8 mouse cellular contexts compared by ENCODE assay signal in genomic region chr4:44756134-44756951, GRCm38 (mm10). TPM values are rescaled to one million over a fixed set of nuclear protein-coding genes. Genes with fewer than 3 reads are reported as not detected.
DNase-seq lines count a peak whose midpoint lies in the region; ATAC-seq and TF ChIP-seq lines count a peak whose summit lies in the region.

No protein-coding gene starts in this region.

- peak; percentile 98 for DNase-seq in 416B (ENCODE audit: low read depth)
- DNase-seq in heart, adult 8-10 months (ENCODE audit: low spot score): peak; percentile 94
- peak; percentile 96 for DNase-seq in kidney, adult 9 months
- DNase-seq in limb, embryonic 14.5 days (ENCODE audit: low spot score): peak; percentile 94
- peak; percentile 97 for DNase-seq in midbrain, postnatal 0 days (ENCODE audit: low spot score)
- DNase-seq in spleen, postnatal 14 days (ENCODE audit: low spot score in 2 of 2): peak; percentile 78 to 79

- H3K36me3 ChIP-seq in embryonic facial prominence, embryonic 15.5 days: no peaks in the 10 kb centered on the region
- H3K36me3 ChIP-seq in limb, embryonic 14.5 days (ENCODE audit: control insufficient read depth, insufficient read depth, low read length): no peaks in the 10 kb centered on the region
- H3K36me3 ChIP-seq in midbrain, postnatal 0 days (ENCODE audit: insufficient read depth, low read length): no peaks in the 10 kb centered on the region

- H3K27me3 ChIP-seq in embryonic facial prominence, embryonic 15.5 days: no peaks in the 10 kb centered on the region
- H3K27me3 ChIP-seq in limb, embryonic 14.5 days (ENCODE audit: control insufficient read depth, insufficient read depth, low read length): no peaks in the 10 kb centered on the region
- no peaks in the 10 kb centered on the region for H3K27me3 ChIP-seq in midbrain, postnatal 0 days (ENCODE audit: insufficient read depth, low read length)

- TF ChIP-seq POLR2A in bone marrow, adult 2 months (IDR thresholded peaks at IDR 0.05; ENCODE audit: borderline replicate concordance, control insufficient read depth, low read depth, low read length): peak; percentile 97
- TF ChIP-seq POLR2A in limb, embryonic 14.5 days (IDR thresholded peaks at IDR 0.05; ENCODE audit: borderline replicate concordance, extremely low read depth, insufficient read depth, insufficient read length): 0 out of 2 replicates have a peak, but pooled peaks have one; percentile 31

- peak overlapping the region; percentile 70 for H3K4me2 ChIP-seq in embryonic facial prominence, embryonic 15.5 days (replicated peaks)
- H3K4me2 ChIP-seq in limb, embryonic 14.5 days (replicated peaks; ENCODE audit: low read depth, low read length, severe bottlenecking): peak overlapping the region; percentile 64
- H3K4me2 ChIP-seq in midbrain, postnatal 0 days (ENCODE audit: low read depth, low read length, poor library complexity, severe bottlenecking): peak overlapping the region; percentile 77

- peak overlapping the region; percentile 89 for H3K9ac ChIP-seq in embryonic facial prominence, embryonic 15.5 days
- peak overlapping the region; percentile 91 for H3K9ac ChIP-seq in limb, embryonic 14.5 days (ENCODE audit: low read depth, low read length, severe bottlenecking)
- H3K9ac ChIP-seq in midbrain, postnatal 0 days (replicated peaks; ENCODE audit: low read length, poor library complexity, severe bottlenecking): peak overlapping the region; percentile 88

- no peaks in the 10 kb centered on the region for H3K9me3 ChIP-seq in embryonic facial prominence, embryonic 15.5 days (replicated peaks)
- no peaks in the 10 kb centered on the region for H3K9me3 ChIP-seq in limb, embryonic 14.5 days (ENCODE audit: control insufficient read depth, low read length)
- H3K9me3 ChIP-seq in midbrain, postnatal 0 days (ENCODE audit: low read length): no peaks in the 10 kb centered on the region

- peak overlapping the region; percentile 98 for H3K27ac ChIP-seq in bone marrow, adult 2 months (ENCODE audit: control insufficient read depth, insufficient read depth, low read depth, low read length, poor library complexity)
- peak overlapping the region; percentile 94 for H3K27ac ChIP-seq in embryonic facial prominence, embryonic 15.5 days (replicated peaks)
- peak overlapping the region; percentile 85 for H3K27ac ChIP-seq in limb, embryonic 14.5 days (replicated peaks; ENCODE audit: low read depth, low read length)
- H3K27ac ChIP-seq in midbrain, postnatal 0 days (ENCODE audit: low read depth, low read length): peak overlapping the region; percentile 81

- under 1% methylated on average over 60 of the region's 60 CpGs for WGBS in bone marrow, adult 2 months
- under 1% methylated on average over 60 of the region's 60 CpGs for WGBS in embryonic facial prominence, embryonic 15.5 days
- WGBS in limb, embryonic 14.5 days: under 1% methylated on average over 51 of the region's 60 CpGs
- WGBS in midbrain, postnatal 0 days: under 1% methylated on average over 60 of the region's 60 CpGs

- no peaks in the 10 kb centered on the region for H3K4me1 ChIP-seq in bone marrow, adult 2 months (ENCODE audit: control insufficient read depth, insufficient read depth, low read length)
- peaks cover 12% of the 10 kb centered on the region; the same call in 1 of the 2 replicates for H3K4me1 ChIP-seq in embryonic facial prominence, embryonic 15.5 days
- peaks cover 8% of the 10 kb centered on the region for H3K4me1 ChIP-seq in limb, embryonic 14.5 days (ENCODE audit: control insufficient read depth, insufficient read depth, low read length)
- no peaks in the 10 kb centered on the region for H3K4me1 ChIP-seq in midbrain, postnatal 0 days (ENCODE audit: insufficient read depth, low read length)

- H3K4me3 ChIP-seq in bone marrow, adult 2 months (replicated peaks; ENCODE audit: control insufficient read depth, low read depth, low read length): peak overlapping the region; percentile 97
- peak overlapping the region; percentile 98 for H3K4me3 ChIP-seq in embryonic facial prominence, embryonic 15.5 days (replicated peaks)
- H3K4me3 ChIP-seq in limb, embryonic 14.5 days (replicated peaks; ENCODE audit: low read length): peak overlapping the region; percentile 93
- peak overlapping the region; percentile 98 for H3K4me3 ChIP-seq in midbrain, postnatal 0 days (ENCODE audit: low read depth, low read length)

- TF ChIP-seq CTCF in bone marrow, adult 2 months (IDR thresholded peaks at IDR 0.05; ENCODE audit: control insufficient read depth, insufficient read depth, low read length): peak; percentile 18; the same call in 1 of the 2 replicates
- peak; percentile 34 for TF ChIP-seq CTCF in midbrain, postnatal 0 days (IDR thresholded peaks at IDR 0.05)

- ATAC-seq in embryonic facial prominence, embryonic 15.5 days (ENCODE audit: insufficient number of reproducible peaks, low FRiP score, low TSS enrichment, low read depth): peak; percentile 98
- ATAC-seq in limb, embryonic 14.5 days (ENCODE audit: low FRiP score, low read depth): peak; percentile 96
- ATAC-seq in midbrain, postnatal 0 days (ENCODE audit: low FRiP score): peak; percentile 98

RNA-seq across cellular contexts. Expression of gene Zcchc7, which starts 0.7 kb away (rescaled TPM):
- polyA plus RNA-seq in bone marrow, adult 2 months (2011; ENCODE audit: insufficient read depth, insufficient read length, low replicate concordance, missing spikeins): 31.5 and 43.4 TPM in 2 replicates
- polyA plus RNA-seq in embryonic facial prominence, embryonic 15.5 days (2015; fragmentation: Nextera tagmentation; extraction: Ambion mirVana): 36.7 and 43.5 TPM in 2 replicates
- total RNA-seq in heart, adult 8-10 months (2022): 10 to 100 TPM in 3 of 4 experiments, 1 to 10 TPM in 1; 8.4 to 16.7 (median 14.5) TPM
- polyA plus RNA-seq in limb, embryonic 14.5 days (2012; rRNA removed): 32.5 and 39.2 TPM in 2 replicates
- 35.2 and 36.7 TPM in 2 replicates for polyA plus RNA-seq in limb, embryonic 14.5 days (2014; fragmentation: Nextera tagmentation; extraction: Ambion mirVana)
- total RNA-seq in midbrain, postnatal 0 days (2014; rRNA removed): 17.3 and 23.5 TPM in 2 replicates
- 25.5 and 34.5 TPM in 2 replicates for polyA plus RNA-seq in midbrain, postnatal 0 days (2015; fragmentation: Nextera tagmentation; extraction: Ambion mirVana)

RNA-seq across cellular contexts. Expression of gene Pax5, which starts 46.1 kb away (rescaled TPM):
- 18.0 and 35.6 TPM in 2 replicates for polyA plus RNA-seq in bone marrow, adult 2 months (2011; ENCODE audit: insufficient read depth, insufficient read length, low replicate concordance, missing spikeins)
- 0.04 and 0.08 TPM in 2 replicates for polyA plus RNA-seq in embryonic facial prominence, embryonic 15.5 days (2015; fragmentation: Nextera tagmentation; extraction: Ambion mirVana)
- total RNA-seq in heart, adult 8-10 months (2022): 1 to 10 TPM in 1 of 4 experiments, under 1 TPM in 3; 0.22 to 2.7 (median 0.55) TPM
- polyA plus RNA-seq in limb, embryonic 14.5 days (2012; rRNA removed): 0.05 and 0.13 TPM in 2 replicates
- not detected in 2 replicates for polyA plus RNA-seq in limb, embryonic 14.5 days (2014; fragmentation: Nextera tagmentation; extraction: Ambion mirVana)
- total RNA-seq in midbrain, postnatal 0 days (2014; rRNA removed): 46.0 and 61.3 TPM in 2 replicates
- 3.0 and 3.4 TPM in 2 replicates for polyA plus RNA-seq in midbrain, postnatal 0 days (2015; fragmentation: Nextera tagmentation; extraction: Ambion mirVana)

Comparison
In these comparisons a context has a peak if more than half of its experiments do, and no peak if none do; other contexts are left out.
1. Peak in every context shown above with its lines: DNase-seq, ATAC-seq, H3K4me3 ChIP-seq and H3K27ac ChIP-seq.